Mouse (Mus musculus): Measurements from ENCODE around the gene Golm1. TPM values are rescaled to one million over a fixed set of nuclear protein-coding genes. Genes with fewer than 3 reads are reported as not detected.
"Not testable (repeated sequence)": the region's sequence is repeated elsewhere in the genome, so short reads cannot be mapped to it uniquely, and the experiment has no call there.

The Golm1 gene
- polyA plus RNA-seq, 1 experiment: not detected

DNA sequence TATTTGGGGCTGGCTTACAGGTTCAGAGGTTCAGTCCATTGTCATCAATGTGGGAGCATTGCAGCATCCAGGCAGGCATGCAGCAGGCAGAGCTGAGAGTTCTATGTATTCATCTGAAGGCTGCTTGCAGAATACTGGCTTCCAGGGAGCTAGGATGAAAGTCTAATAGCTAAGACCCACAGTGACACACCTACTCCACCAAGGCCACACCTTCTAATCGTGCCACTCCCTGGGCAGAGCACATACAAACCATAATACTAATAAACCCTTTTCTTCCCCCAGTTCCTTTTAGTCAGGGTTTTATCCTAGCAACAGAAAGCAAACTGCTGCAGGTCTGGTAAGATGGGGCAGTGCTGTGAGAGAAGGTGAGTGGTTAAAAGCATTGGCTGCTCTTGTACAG is 83.0 kb downstream of the Golm1 start:
- TF ChIP-seq POLR2A (IDR thresholded peaks at IDR 0.05; ENCODE audit: insufficient read depth, low read depth, low read length) (no peak), CTCF (IDR thresholded peaks at IDR 0.05; ENCODE audit: insufficient read depth, low read depth, low read length) (no peak)
- no peak overlapping the region for H3K27ac ChIP-seq (ENCODE audit: insufficient read depth, low read depth, low read length)
- 97% methylated on average over 1 of the region's 1 CpGs for WGBS
- no peak overlapping the region for H3K4me3 ChIP-seq (ENCODE audit: insufficient read depth, low read depth, low read length)
- H3K4me1 ChIP-seq (ENCODE audit: control insufficient read depth, insufficient read depth, low read length): peaks cover under 1% of the 10 kb centered on the region

DNA sequence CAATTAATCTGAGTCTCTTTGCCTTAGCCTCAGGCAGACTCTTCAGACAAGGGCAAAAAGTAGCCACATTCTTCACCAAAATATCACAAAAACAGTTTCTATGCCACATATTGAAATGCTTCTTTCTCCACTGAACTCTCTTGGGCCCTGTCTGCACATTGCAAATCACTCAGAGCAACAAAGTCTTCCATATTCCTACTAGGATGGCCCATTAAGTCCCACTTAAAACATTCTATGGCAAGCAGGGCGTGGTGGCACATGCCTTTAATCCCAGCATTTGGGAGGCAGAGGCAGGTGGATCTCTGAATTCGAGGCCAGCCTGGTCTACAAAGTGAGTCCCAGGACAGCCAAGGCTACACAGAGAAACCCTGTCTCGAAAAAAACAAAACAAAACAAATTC is 83.6 kb downstream of the Golm1 start:
- H3K4me3 ChIP-seq (ENCODE audit: insufficient read depth, low read depth, low read length); H3K4me1 ChIP-seq (ENCODE audit: control insufficient read depth, insufficient read depth, low read length); H3K27ac ChIP-seq (ENCODE audit: insufficient read depth, low read depth, low read length): not testable (repeated sequence)
- WGBS: 95% methylated on average over 3 of the region's 3 CpGs

DNA sequence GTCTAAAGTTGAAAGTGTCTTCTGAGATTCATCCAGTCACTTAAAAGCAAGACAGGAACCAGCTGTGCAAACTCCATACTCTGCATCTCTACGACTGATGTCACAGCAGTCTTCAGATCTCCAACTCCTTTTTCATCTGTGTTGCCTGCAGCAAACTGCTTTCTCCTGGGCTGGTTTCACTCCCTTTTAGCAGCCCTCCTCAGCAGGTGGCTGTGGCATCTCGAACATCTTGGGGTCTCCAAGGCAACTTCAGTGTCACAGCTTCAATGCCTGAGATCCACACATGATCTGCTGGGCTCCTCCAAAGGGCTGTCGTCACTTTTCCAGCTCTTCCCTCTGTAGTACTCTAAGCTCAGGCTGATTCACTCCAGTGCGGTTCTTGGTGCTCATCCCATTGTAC is 84.9 kb downstream of the Golm1 start:
- WGBS: 84% methylated on average over 4 of the region's 4 CpGs
- no peak overlapping the region for H3K27ac ChIP-seq (ENCODE audit: insufficient read depth, low read depth, low read length)
- no peak overlapping the region for H3K4me3 ChIP-seq (ENCODE audit: insufficient read depth, low read depth, low read length)
- no peak for TF ChIP-seq CTCF (IDR thresholded peaks at IDR 0.05; ENCODE audit: insufficient read depth, low read depth, low read length)
- TF ChIP-seq POLR2A (IDR thresholded peaks at IDR 0.05; ENCODE audit: insufficient read depth, low read depth, low read length): no peak
- H3K4me1 ChIP-seq (ENCODE audit: control insufficient read depth, insufficient read depth, low read length): peaks cover 8% of the 10 kb centered on the region

DNA sequence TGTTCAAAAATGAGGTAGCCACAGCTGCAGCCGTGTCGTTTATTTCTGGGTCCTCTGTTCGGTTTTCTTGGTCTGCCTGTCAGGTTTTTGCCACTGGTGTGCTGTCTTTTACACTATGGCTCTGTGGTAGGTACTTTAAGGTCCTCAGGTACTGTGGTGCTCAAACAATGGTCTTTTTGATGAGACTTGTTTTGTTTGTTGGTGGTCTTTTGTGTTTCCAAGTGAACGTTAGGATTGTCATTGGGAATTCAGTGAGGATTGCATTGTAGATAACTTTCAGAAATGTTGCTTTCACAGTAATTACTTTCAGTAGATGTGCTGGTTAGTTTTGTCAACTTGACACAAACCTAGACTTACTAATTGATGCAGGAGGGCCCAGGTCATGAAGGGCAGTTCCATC is 85.9 kb downstream of the Golm1 start:
- TF ChIP-seq POLR2A (IDR thresholded peaks at IDR 0.05; ENCODE audit: insufficient read depth, low read depth, low read length) (no peak), CTCF (IDR thresholded peaks at IDR 0.05; ENCODE audit: insufficient read depth, low read depth, low read length) (no peak)
- Histone ChIP-seq H3K4me1 (ENCODE audit: control insufficient read depth, insufficient read depth, low read length) (peaks cover 9% of the 10 kb centered on the region), H3K27ac (ENCODE audit: insufficient read depth, low read depth, low read length) (no peak overlapping the region), H3K4me3 (ENCODE audit: insufficient read depth, low read depth, low read length) (no peak overlapping the region)
- 70% methylated on average over 4 of the region's 4 CpGs for WGBS

DNA sequence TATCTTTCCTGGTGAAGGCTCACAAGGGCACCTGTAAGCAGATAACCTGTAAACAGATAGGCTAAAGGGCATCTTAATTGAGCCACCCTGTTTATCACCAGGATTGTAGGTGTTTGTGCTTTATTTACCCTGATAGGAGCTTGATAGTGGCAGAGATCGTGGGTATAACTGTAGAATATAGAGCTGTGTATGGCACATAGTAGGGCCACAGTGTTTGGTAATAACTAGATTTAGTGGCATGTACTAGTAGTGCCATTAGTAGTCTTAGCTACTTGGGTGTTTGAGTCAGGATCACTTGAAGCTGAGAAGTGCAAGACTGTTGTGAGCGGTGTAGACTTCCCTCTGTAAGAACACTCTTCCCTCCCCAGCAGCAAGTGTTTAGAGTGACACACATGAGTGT is 88.4 kb downstream of the Golm1 start:
- WGBS: 94% methylated on average over 2 of the region's 2 CpGs
- TF ChIP-seq POLR2A (IDR thresholded peaks at IDR 0.05; ENCODE audit: insufficient read depth, low read depth, low read length): no peak
- Histone ChIP-seq H3K4me3 (ENCODE audit: insufficient read depth, low read depth, low read length) (no peak overlapping the region), H3K27ac (ENCODE audit: insufficient read depth, low read depth, low read length) (no peak overlapping the region), H3K4me1 (ENCODE audit: control insufficient read depth, insufficient read depth, low read length) (peaks cover 11% of the 10 kb centered on the region)

DNA sequence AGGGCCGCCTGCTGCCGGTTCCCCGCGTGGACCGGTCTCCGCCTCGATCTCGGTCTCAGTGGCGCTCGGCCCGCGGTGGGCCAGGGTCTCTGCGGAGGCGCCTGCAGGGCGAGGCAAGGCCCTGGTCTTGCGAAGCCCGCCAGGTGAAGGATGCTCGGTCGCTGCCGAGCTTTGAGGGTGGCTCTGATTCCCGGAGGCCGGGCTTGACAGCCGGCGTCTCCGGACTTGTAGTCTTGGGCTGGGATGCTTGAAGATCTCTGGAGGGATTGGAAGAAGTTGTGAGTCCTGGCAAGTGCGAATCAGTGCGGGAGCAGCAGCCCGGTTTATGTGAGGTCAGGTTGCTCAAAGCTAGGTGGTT is 90.0 kb downstream of the Golm1 start:
- Histone ChIP-seq H3K27ac (ENCODE audit: insufficient read depth, low read depth, low read length) (peak overlapping the region; percentile 7; the same call in 1 of the 2 replicates), H3K4me3 (ENCODE audit: insufficient read depth, low read depth, low read length) (peak overlapping the region; percentile 97), H3K4me1 (ENCODE audit: control insufficient read depth, insufficient read depth, low read length) (peaks cover 11% of the 10 kb centered on the region)
- WGBS: under 1% methylated on average over 28 of the region's 28 CpGs
- TF ChIP-seq POLR2A (IDR thresholded peaks at IDR 0.05; ENCODE audit: insufficient read depth, low read depth, low read length) (no peak; the same call in 1 of the 2 replicates), CTCF (IDR thresholded peaks at IDR 0.05; ENCODE audit: insufficient read depth, low read depth, low read length) (no peak)

DNA sequence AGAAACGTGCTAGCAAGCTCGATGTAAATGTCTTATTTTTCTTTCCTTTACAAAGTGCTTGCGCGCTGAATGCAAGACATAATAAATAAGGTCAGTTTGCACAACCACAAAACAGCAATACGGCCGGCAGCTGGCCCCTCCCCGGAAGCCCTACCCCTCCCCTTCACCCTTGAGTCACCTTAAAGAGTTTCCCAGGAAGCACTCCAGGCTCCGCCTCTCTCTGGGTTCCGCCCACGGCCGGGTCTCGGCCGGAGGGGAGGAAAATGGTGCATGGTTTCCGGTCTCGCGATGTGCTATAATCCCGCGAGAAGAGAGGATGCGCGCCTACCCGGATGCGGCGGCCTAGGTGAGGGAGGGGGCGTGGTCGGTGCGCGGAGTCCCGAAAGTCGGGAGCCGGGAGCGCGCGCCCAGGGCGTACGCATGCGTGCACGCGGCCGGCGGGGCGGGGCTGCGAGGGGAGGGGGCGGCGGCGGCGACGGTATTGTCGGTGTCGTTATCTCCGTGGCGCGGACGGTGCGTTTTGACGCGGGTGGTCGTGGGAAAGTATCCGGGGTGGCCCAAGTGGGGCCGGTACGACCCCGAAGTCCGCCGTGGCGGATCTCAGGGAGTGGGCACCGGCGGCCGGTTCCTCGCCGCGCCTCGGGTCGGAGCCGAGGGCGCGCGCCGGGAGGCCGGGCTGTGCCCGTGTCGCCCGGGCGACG is 90.5 kb downstream of the Golm1 start, which contains the start of the genes Agtpbp1 and Naa35:
Agtpbp1 (minus strand) TSS at position 281 of the 701 bp plus-strand sequence.
Naa35 (plus strand) TSS at position 313 of the 701 bp plus-strand sequence.
- H3K27ac ChIP-seq (ENCODE audit: insufficient read depth, low read depth, low read length): peak within 1 kb of the TSS; percentile 7; the same call in 1 of the 2 replicates
- peak within 1 kb of the TSS; percentile 97 for H3K4me3 ChIP-seq (ENCODE audit: insufficient read depth, low read depth, low read length)
- TF ChIP-seq CTCF (IDR thresholded peaks at IDR 0.05; ENCODE audit: insufficient read depth, low read depth, low read length): no peak
- TF ChIP-seq POLR2A (IDR thresholded peaks at IDR 0.05; ENCODE audit: insufficient read depth, low read depth, low read length): peak; percentile 69
- peaks cover 11% of the 10 kb centered on the region for H3K4me1 ChIP-seq (ENCODE audit: control insufficient read depth, insufficient read depth, low read length)
- 1% methylated on average over 82 of the region's 83 CpGs for WGBS

Other genes with a start within 250 kb of the Golm1 start
- gene Agtpbp1, start 90.6 kb downstream of the Golm1 start, polyA plus RNA-seq (2012; ENCODE audit: insufficient read depth, insufficient read length, low replicate concordance, missing spikeins): not detected in 2 replicates
- gene Naa35, start 90.6 kb downstream of the Golm1 start, polyA plus RNA-seq (2012; ENCODE audit: insufficient read depth, insufficient read length, low replicate concordance, missing spikeins): not detected in 2 replicates
- gene 4921517D22Rik, start 18.3 kb upstream of the Golm1 start, polyA plus RNA-seq (2012; ENCODE audit: insufficient read depth, insufficient read length, low replicate concordance, missing spikeins): not detected in 2 replicates
- not detected in 2 replicates for gene Spata31d1a, start 34.5 kb upstream of the Golm1 start, polyA plus RNA-seq (2012; ENCODE audit: insufficient read depth, insufficient read length, low replicate concordance, missing spikeins)
- not detected in 2 replicates for gene Spata31d1b, start 36.5 kb upstream of the Golm1 start, polyA plus RNA-seq (2012; ENCODE audit: insufficient read depth, insufficient read length, low replicate concordance, missing spikeins)
- not detected in 2 replicates for gene Spata31d1d, start 55.9 kb upstream of the Golm1 start, polyA plus RNA-seq (2012; ENCODE audit: insufficient read depth, insufficient read length, low replicate concordance, missing spikeins)
- not detected in 2 replicates for gene 1700014D04Rik, start 70.9 kb upstream of the Golm1 start, polyA plus RNA-seq (2012; ENCODE audit: insufficient read depth, insufficient read length, low replicate concordance, missing spikeins)
- gene Isca1, start 94.0 kb upstream of the Golm1 start, polyA plus RNA-seq (2012; ENCODE audit: insufficient read depth, insufficient read length, low replicate concordance, missing spikeins): not detected in 2 replicates
- gene Gm49354, start 106.4 kb upstream of the Golm1 start, polyA plus RNA-seq (2012; ENCODE audit: insufficient read depth, insufficient read length, low replicate concordance, missing spikeins): not detected in 2 replicates
- gene Tut7, start 147.3 kb upstream of the Golm1 start, polyA plus RNA-seq (2012; ENCODE audit: insufficient read depth, insufficient read length, low replicate concordance, missing spikeins): 457 TPM in 1 of 2 replicates, not detected in the other

Data from olfactory bulb, adult 2 months (tissue).